Mouse (Mus musculus): ENCODE data around the gene Inha.

GRCm38 (mm10) chr1:75556143-75556781 lies 49.4 kb downstream of the Inha start:
- TF ChIP-seq ZNF384 (IDR thresholded peaks at IDR 0.05; ENCODE audit: low read depth, low read length): no peak
- TF ChIP-seq CHD2 (IDR thresholded peaks at IDR 0.05; ENCODE audit: low read depth, low read length): no peak
- no peak for TF ChIP-seq ZC3H11A (IDR thresholded peaks at IDR 0.05; ENCODE audit: borderline replicate concordance, low read depth, low read length)
- TF ChIP-seq HCFC1 (IDR thresholded peaks at IDR 0.05; ENCODE audit: borderline replicate concordance, insufficient read depth, low read length): no peak

All from ES-E14 (cell line).